Mouse (Mus musculus): ENCODE measurements around the gene Lrp10.
A peak's percentile ranks its signal among the peaks of the same experiment; 100 is the strongest.

- no peak for TF ChIP-seq CTCF (IDR thresholded peaks at IDR 0.05; ENCODE audit: borderline replicate concordance, insufficient read depth, low read length)
- TF ChIP-seq POLR2A (IDR thresholded peaks at IDR 0.05; ENCODE audit: low read depth, low read length) = 0 out of 2 replicates have a peak, but pooled peaks have one; percentile 15
Measured at GRCm38 (mm10) chr14:54417623-54418081, 46.3 kb upstream of the Lrp10 start, which contains the start of gene Slc7a7.
